Mouse (Mus musculus): ENCODE measurements around the gene Tspo. TPM values are rescaled to one million over a fixed set of nuclear protein-coding genes. Genes with fewer than 3 reads are reported as not detected.
A peak's percentile ranks its signal among the peaks of the same experiment; 100 is the strongest.

Tspo gene
- total and polyA plus RNA-seq, 3 experiments = 298 to 1,564 (median 606) TPM

DNA sequence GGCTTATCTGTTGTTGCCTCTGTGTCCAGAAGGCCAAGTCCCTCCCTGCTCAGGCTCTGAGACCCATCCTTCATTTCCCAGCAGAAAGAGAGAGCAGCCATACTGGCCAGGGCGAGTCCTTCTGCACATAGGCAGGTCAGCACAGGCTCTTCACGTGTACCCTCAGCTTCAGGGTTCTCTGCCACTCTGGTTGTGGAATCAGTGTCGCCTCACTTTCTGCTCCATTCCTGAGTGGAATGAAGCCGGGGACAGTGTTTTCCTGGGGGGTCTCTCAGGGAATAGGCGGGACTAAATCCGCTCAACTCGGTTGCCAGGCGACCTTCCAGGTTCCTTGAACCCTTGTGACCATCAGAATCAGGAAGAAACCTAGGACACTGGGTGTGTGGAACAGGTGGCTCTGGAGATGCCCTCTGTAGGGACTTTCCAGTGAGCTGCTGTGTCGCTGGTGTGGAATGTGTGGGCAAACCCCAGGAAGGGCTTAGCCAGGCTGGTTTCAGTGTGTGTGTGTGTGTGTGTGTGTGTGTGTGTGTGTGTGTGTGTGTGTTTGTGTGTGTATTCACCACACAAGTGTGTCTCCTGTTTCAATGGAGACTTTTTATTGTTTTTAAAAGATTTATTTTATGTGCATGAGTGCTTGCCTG, 21.6 kb upstream of the Tspo start:
- no peak for DNase-seq

- DNase-seq = no peak
These were observed 17.4 kb upstream of the Tspo start for GRCm38 (mm10) chr15:83546029-83546428.

DNA sequence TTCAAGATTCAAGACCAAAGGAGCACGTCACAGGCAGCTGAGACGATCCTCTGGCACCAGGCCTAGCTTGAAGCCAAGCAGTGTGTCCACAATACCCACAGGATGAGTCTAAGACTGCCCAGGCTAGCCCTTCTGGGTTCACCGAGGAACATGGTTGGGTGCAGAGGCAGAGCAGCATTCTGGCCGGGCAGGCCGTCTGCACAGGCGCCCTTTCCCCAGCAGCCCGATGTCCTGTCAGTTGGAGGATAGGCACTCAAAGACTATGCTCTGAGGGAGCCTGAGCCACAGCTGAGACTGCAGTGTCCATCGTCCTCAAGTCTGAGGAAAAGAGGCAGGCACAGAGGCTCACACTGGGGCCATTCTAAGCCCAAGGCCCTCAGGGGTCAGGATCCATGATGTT, 16.2 kb upstream of the Tspo start:
- DNase-seq = no peak

- DNase-seq = no peak
These were observed 13.3 kb upstream of the Tspo start for GRCm38 (mm10) chr15:83550137-83550536.

DNA sequence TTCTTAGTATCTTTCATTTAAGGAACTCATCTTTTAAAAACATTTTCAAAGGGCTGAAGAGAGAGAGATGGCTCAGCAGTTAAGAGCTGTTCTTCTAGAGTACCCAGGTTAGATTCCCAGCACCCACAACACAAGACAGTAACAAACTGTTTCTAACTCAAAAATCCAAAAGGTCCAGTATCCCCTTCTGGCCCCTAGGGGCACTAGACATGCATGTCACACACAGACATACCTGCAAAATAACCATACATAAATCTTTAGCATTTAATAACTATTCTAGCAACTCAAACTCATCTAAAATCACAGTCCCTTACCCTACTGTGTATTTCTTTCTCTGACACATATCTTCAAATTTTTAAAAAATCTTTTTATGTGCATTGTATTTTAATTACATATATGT, 9.6 kb upstream of the Tspo start:
- DNase-seq = no peak

- DNase-seq = peak; percentile 93
These were observed 8.0 kb upstream of the Tspo start for GRCm38 (mm10) chr15:83555161-83555974.

DNA sequence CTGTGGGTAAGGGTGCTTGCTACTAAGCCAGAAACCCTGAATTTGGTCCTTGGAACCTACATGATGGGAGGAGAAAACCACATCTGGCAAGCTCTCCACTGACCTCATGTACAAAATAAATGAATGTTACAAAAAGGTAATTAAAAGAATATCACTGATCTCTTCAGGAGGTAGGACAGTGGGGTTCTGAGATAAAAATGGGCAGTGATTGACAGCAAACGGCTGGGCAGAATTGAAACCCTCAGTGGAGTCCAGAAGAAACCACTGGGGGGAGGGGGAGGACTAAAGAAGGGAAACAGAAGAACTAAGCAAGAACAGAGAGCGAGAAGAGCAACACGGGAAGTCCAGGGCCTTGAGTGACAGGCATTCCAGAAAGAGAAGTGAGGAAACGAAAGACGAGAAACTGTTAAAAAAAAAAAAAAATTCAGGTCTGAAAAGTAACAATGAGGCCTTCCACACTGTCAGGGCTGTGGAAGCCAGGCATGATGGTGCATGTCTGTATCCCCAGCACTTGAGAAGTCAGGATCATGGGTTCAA, 2.4 kb upstream of the Tspo start:
- no peak for DNase-seq

DNA sequence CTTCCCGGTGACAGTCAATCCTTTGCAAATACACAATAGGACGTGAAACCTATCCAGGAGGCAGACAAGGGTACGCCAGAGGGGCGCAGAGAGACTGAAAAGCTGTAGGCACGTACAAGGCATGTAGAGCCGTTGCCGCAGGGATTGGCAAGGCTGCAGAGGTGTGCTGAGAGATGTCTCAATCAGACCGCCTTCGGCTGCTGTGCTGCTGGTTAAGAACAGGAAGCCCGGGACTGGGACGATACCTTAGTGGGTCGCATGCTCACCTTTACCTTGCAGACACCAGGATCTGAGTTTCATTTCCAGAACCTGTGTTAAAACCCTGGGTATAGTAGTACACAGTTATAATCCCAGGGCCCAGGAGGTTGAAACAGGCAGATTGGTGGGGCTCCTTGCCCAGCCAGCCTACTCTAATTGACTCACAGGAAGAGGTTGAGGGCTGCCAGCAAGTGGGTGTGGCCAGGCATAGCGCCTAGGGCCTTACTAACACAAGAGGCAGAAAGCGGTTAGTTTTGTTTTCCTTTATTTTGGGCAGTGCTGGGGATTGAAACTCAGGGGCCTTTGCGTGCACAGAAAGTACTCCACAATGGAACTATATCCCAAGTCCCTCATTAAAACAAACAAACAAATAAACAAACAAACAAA, 644 bp upstream of the Tspo start:
- DNase-seq = peak; percentile 93

DNA sequence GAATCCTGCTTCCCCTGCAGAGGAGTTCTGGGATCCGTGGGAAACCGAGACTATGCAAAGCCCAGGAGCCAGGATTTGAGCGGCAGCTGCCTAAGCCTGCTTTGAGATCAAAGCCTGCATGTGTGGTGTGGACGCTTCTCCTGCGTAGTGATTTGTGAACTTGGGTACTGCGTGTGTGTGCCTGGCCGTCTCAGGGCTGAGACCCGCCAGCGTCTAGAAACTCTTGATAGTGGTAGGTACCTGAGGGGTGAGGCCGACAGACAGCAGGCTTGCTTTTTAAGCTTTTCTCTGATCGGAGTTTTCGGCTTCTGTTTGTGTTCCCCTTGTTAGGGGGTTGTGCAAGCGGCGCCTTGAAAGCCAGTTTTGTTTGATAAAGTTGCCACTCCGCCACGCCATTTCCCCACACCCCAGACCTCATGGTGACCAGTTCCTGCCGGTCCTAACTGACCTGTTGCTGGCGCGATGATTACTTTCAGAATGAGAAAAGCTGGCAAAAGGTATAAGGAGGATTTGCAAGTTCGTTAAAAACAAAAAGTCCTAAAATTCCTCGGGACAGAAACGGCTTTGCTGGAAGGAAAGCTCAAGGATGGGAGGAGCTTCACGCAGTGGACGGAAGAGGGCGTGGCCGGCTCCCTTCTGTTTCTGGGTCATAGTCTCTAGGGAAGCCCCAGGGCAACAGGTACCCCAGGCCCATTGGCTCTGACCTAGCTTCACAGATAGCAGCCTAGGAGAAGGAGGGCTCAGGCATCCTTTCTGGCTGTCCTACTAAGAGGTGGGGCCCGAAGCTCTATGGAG, 662 bp downstream of the Tspo start:
- DNase-seq = peak; percentile 86

DNA sequence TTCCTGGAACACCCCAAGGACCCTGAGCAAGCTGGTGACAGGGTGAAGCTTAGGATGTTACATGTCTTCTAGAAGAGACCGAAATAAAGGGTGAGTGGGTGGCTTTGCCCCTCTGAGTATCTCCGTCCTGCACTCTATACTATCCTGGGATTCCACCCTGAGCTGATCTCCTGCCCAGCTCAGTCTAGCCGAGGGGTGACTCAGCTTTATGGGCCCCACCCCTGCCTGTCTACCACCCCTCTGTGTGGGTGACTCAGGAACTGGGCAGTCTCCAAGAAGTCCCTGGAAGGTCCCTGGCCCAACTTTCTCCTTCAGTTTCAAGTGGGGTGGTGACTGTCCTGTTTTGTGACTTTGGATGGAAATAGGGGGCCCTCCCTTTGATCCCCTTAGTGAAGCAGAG, 2.0 kb downstream of the Tspo start:
- DNase-seq = peak; percentile 94

- DNase-seq = peak; percentile 19
These were observed 2.6 kb downstream of the Tspo start for GRCm38 (mm10) chr15:83566006-83566405.

- DNase-seq = peak; percentile 28
These were observed 4.3 kb downstream of the Tspo start for GRCm38 (mm10) chr15:83567728-83568127.

DNA sequence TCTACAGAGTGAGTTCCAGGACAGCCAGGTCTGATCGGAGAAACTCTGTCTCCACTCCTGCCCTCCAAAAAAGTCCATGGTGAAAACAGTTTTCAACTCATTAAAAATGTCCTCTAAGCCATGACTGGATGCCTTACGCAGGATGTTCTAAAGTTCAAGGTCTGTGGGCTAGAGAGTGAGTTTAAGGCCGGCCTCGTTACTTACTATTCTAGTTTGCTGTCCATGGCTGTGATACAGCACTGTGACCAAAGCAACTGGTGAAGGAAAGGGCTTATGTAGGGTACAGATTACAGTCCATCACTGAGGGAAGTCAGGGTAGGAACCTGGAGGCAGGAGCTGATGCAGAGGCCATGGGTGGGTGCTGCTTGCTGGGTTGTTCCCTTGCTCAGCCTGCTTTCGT, 5.2 kb downstream of the Tspo start:
- DNase-seq = peak; percentile 71

DNA sequence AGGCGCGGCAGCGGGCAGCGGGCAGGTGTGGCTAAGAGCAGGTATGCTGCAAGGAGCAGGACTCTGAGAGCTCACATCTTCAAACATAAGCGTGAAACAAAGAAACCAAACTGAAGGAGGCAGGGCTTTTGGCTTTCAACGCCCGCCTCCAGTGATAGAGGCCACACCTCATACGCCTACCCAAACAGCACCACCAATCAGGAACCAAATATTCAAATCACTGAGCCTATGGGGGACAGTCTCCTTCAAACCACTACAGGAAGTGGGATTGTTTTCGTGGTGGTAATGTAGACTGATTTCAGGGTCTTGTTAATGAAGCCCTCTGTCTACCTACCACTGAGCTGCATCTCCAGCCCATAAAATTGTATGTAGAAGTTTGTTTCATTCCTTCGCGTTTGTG, 6.3 kb downstream of the Tspo start:
- DNase-seq = no peak

- no peak for DNase-seq
These were observed 7.2 kb downstream of the Tspo start for GRCm38 (mm10) chr15:83570641-83571040.

GRCm38 (mm10) chr15:83571636-83572035, 8.2 kb downstream of the Tspo start:
- peak; percentile 84 for DNase-seq

GRCm38 (mm10) chr15:83572132-83572531, 8.7 kb downstream of the Tspo start:
- no peak for DNase-seq

GRCm38 (mm10) chr15:83573606-83574005, 10.2 kb downstream of the Tspo start:
- DNase-seq = no peak

DNA sequence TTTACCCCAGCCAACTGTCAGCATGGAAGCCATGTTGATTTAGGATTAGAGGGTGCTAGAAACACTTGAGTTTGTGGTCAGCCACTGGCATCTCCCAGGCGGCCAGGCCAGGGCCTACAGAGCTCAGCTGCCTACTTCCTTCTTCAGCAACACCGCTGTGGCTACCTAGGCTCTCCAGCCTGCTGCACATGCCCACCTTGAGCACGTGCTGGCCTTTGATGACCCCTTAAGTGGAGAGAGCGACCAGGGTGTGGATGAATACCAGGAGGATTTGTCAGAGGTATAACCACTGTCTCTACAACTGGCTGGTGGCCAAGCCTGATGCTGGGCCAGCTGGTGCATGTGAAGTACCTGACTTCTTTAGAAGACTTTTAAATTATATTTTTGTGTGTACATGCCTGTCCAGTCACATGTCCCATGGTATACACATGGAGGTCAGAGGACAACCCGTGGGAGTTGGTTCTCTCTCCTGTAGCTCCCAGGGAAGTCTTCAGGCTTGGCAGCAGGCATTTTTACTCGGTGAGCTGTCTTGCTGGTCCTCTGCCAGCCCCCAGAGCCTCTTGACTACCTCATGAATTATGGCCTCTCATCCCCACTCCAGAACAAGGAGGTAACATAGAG, 11.4 kb downstream of the Tspo start:
- peak; percentile 84 for DNase-seq

DNA sequence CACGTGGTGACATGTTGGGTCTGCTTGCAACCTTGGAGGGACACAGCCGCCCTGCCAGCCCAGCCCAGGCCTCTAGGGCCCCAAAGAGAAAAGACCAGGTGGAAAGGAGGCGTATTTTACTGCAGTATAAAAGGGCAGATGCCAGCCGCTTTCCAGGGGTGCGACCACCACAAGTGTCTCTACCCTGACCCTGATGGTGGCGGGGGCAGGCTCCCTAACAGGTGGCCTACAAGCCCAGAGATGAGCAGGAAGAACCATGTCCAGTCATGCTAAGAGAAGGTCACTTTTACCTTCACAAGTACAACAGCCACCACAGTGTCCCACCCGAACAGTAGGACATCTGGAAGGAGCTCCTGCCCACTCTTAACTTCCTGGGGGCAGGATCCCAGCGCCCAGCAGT, 12.2 kb downstream of the Tspo start:
- DNase-seq = no peak

- DNase-seq = no peak
These were observed 13.3 kb downstream of the Tspo start for GRCm38 (mm10) chr15:83576651-83577050.

- no peak for DNase-seq
These were observed 19.5 kb downstream of the Tspo start for GRCm38 (mm10) chr15:83582931-83583330.
